Mouse (Mus musculus): Measurements from ENCODE around the gene Gm21903. TPM values are rescaled to one million over a fixed set of nuclear protein-coding genes. Genes with fewer than 3 reads are reported as not detected.

Gm21903 gene
- not detected for polyA plus RNA-seq (2015; fragmentation: Illumina TruSeq; extraction: RNeasy Lipid Tissue Mini Kit (QIAGEN cat#74804); ENCODE audit: insufficient read depth, low read depth, low replicate concordance)

DNA sequence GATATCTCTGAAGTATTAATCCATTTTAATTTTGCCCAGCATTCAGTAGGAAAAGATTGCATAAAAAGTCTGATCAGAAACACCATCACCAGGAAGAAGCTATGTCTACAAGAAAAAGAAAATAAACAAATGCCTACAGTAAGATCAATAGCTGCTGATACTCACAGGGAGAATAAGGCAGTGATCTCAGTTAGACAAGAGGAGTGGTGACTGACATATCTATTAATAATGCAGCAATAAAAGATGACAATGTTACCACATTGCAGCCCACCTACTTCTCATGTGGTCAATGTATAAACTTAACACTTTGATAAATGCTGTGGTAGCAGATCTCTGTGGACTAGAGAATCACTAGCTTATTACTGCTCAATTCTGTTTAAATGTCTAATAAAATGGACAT is at the start of gene Gm21903:
TSS of gene Gm21903 (minus strand) at position 101 of the 400 bp plus-strand sequence.

DNA sequence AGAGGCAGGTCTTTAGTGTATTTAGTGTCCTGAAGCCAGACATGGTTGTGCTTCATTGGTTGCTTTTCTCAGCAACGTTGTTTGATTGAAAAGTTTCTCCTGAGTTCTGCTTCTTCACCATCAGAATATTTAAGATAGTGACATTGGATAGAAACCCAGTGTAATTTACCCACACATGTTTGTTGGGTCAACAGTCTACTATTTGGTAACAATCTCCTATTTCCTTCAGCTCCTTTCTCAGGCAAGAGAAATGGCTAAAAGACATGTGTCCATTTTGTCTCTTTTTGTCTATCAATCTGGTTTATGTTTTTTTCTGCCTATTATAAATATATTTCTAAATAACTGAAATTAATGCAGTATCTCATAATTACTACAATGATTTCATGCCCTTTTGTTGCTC is 33.8 kb upstream of the Gm21903 start, which contains the start of gene Esp23:
TSS of gene Esp23 (minus strand) at position 101 of the 400 bp plus-strand sequence.

DNA sequence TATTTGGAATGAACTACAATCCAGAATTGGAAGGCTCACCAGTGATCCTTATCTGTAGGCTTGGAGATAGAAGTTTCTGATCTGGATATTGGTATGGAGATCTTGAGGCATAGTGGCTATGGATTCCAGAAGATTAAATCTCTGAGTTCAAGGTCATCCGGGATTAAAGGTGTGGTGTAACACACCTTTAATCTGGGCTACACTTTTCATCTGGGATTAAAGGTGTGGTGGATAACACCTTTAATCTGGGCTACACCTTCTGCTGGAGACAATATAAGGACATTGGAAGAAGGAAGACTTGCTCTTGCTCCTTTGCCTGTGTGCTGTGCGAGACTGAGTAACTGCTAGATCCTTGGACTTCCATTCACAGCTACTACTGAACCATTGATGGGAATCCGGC is 6.7 kb downstream of the Gm21903 start, which contains the start of gene Esp24:
TSS of gene Esp24 (plus strand) at position 301 of the 400 bp plus-strand sequence.

Other genes with a start within 250 kb of the Gm21903 start
- not detected for gene Esp24, start 6.6 kb downstream of the Gm21903 start, polyA plus RNA-seq (2015; fragmentation: Illumina TruSeq; extraction: RNeasy Lipid Tissue Mini Kit (QIAGEN cat#74804); ENCODE audit: insufficient read depth, low read depth, low replicate concordance)
- gene Esp23, start 33.7 kb upstream of the Gm21903 start, polyA plus RNA-seq (2015; fragmentation: Illumina TruSeq; extraction: RNeasy Lipid Tissue Mini Kit (QIAGEN cat#74804); ENCODE audit: insufficient read depth, low read depth, low replicate concordance), result not detected
- not detected for gene Esp22, start 52.0 kb upstream of the Gm21903 start, polyA plus RNA-seq (2015; fragmentation: Illumina TruSeq; extraction: RNeasy Lipid Tissue Mini Kit (QIAGEN cat#74804); ENCODE audit: insufficient read depth, low read depth, low replicate concordance)

All from pancreas, adult 10 weeks (tissue).